Mouse (Mus musculus) lung, embryonic 14.5 days (tissue): ENCODE measurements at regions not wholly inside any gene's neighbourhood (a gene's known extent, or its start where the extent isn't known, plus 50 kb on each side); places are given as distances from the start of the nearest gene placed in this dataset.

Source experiments
- ATAC-seq: fragments of 200-750 bp; cut with Nextera tagmentation; 2 replicates; pipeline ENCODE4 v1.8.0; 2017; ENCODE audit warnings: mild to moderate bottlenecking, moderate TSS enrichment, moderate library complexity; ENCODE audit not compliant: insufficient read depth
- DNase-seq: peaks from one replicate; pipeline ENCODE4 v3.0.0-alpha.2; 2015
- H3K27ac ChIP-seq: fragments of 300-500 bp; sonication (generic); 2 replicates; pipeline ENCODE4 v1.5.1; 2014; ENCODE audit warnings: low read depth, mild to moderate bottlenecking, moderate library complexity
- H3K27me3 ChIP-seq: fragments of 300-500 bp; sonication (generic); 2 replicates; pipeline ENCODE4 v1.6.1; 2014; ENCODE audit warnings: low read length, control low read depth; ENCODE audit not compliant: insufficient read depth
- H3K36me3 ChIP-seq: fragments of 300-500 bp; sonication (generic); 2 replicates; pipeline ENCODE4 v1.6.1; 2014; ENCODE audit warnings: control low read depth; ENCODE audit not compliant: insufficient read depth
- H3K4me1 ChIP-seq: fragments of 300-500 bp; sonication (generic); 2 replicates; pipeline ENCODE4 v1.6.1; 2014; ENCODE audit warnings: antibody characterized with exemption, control low read depth; ENCODE audit not compliant: insufficient read depth
- H3K4me2 ChIP-seq: fragments of 300-500 bp; sonication (generic); 2 replicates; pipeline ENCODE4 v1.6.1; 2014; ENCODE audit warnings: mild to moderate bottlenecking
- H3K4me3 ChIP-seq: fragments of 300-500 bp; sonication (generic); 2 replicates; pipeline ENCODE4 v1.5.1; 2014; ENCODE audit warnings: low read depth, low read length
- H3K9ac ChIP-seq: fragments of 300-500 bp; sonication (generic); 2 replicates; pipeline ENCODE4 v1.6.1; 2014
- H3K9me3 ChIP-seq: fragments of 300-500 bp; sonication (generic); 2 replicates; pipeline ENCODE4 v1.6.1; 2016; ENCODE audit warnings: low read depth, low read length, control low read depth
- CTCF ChIP-seq: IDR thresholded peaks from 2 replicates; pipeline ENCODE4 v1.5.1; 2016; ENCODE audit warnings: antibody characterized with exemption, low read depth
- WGBS: fragments of 180-500 bp; shearing (Covaris S2); extraction: QIAGEN DNeasy Blood & Tissue Kit; methylation state at CpG from one replicate; pipeline ENCODE4 v1.1.7; 2014; 5-methylcytosine and 5-hydroxymethylcytosine counted together

- no peak for TF ChIP-seq CTCF
- DNase-seq (no peak), ATAC-seq (no peak)
- Histone ChIP-seq H3K27ac (no peak overlapping the region), H3K27me3 (no peaks in the 10 kb centered on the region), H3K4me1 (no peaks in the 10 kb centered on the region), H3K36me3 (no peaks in the 10 kb centered on the region), H3K4me2 (no peak overlapping the region), H3K9ac (no peak overlapping the region), H3K9me3 (no peaks in the 10 kb centered on the region), H3K4me3 (no peak overlapping the region)
- 57% methylated on average over 6 of the region's 6 CpGs for WGBS
Measured at GRCm38 (mm10) chr8:88914190-88914589, 129.8 kb downstream of the Sall1 start.

- peak; percentile 37; the same call in 1 of the 2 replicates for TF ChIP-seq CTCF
- Histone ChIP-seq H3K27me3 (no peaks in the 10 kb centered on the region), H3K9me3 (no peaks in the 10 kb centered on the region), H3K36me3 (no peaks in the 10 kb centered on the region), H3K4me3 (no peak overlapping the region), H3K9ac (no peak overlapping the region), H3K4me1 (no peaks in the 10 kb centered on the region), H3K27ac (no peak overlapping the region), H3K4me2 (no peak overlapping the region)
- 80% methylated on average over 6 of the region's 6 CpGs for WGBS
- DNase-seq (no peak), ATAC-seq (no peak)
Measured at GRCm38 (mm10) chr8:88906244-88906643, 137.7 kb downstream of the Sall1 start.

- no peak overlapping the region for H3K4me3 ChIP-seq
- ATAC-seq (peak; percentile 38; the same call in 1 of the 2 replicates), DNase-seq (peak; percentile 41)
- H3K36me3 ChIP-seq, result no peaks in the 10 kb centered on the region
- TF ChIP-seq CTCF, result no peak
- no peaks in the 10 kb centered on the region for H3K4me1 ChIP-seq
- no peak overlapping the region for H3K9ac ChIP-seq
- H3K27ac ChIP-seq, result no peak overlapping the region
- 0 out of 2 replicates have a peak overlapping the region, but pooled peaks have one; percentile 7 for H3K4me2 ChIP-seq
- 30% methylated on average over 12 of the region's 12 CpGs for WGBS
- H3K27me3 ChIP-seq, result no peaks in the 10 kb centered on the region
- no peaks in the 10 kb centered on the region for H3K9me3 ChIP-seq
Measured at GRCm38 (mm10) chr8:88903094-88903493, 140.9 kb downstream of the Sall1 start.

- Histone ChIP-seq H3K4me3 (no peak overlapping the region), H3K4me2 (no peak overlapping the region), H3K27me3 (no peaks in the 10 kb centered on the region), H3K27ac (no peak overlapping the region), H3K36me3 (no peaks in the 10 kb centered on the region), H3K4me1 (no peaks in the 10 kb centered on the region), H3K9ac (no peak overlapping the region), H3K9me3 (no peaks in the 10 kb centered on the region)
- no peak for DNase-seq
- 78% methylated on average over 15 of the region's 15 CpGs for WGBS
- ATAC-seq, result no peak
- no peak for TF ChIP-seq CTCF
Measured at GRCm38 (mm10) chr8:88883751-88884390, 160.1 kb downstream of the Sall1 start.

- Histone ChIP-seq H3K9ac (no peak overlapping the region), H3K27me3 (no peaks in the 10 kb centered on the region), H3K36me3 (no peaks in the 10 kb centered on the region), H3K9me3 (no peaks in the 10 kb centered on the region), H3K4me3 (no peak overlapping the region), H3K4me2 (no peak overlapping the region), H3K27ac (no peak overlapping the region), H3K4me1 (no peaks in the 10 kb centered on the region)
- ATAC-seq, result peak; percentile 81
- TF ChIP-seq CTCF, result no peak
- DNase-seq, result peak; percentile 76
- 39% methylated on average over 7 of the region's 7 CpGs for WGBS
Measured at GRCm38 (mm10) chr8:88879857-88880256, 164.1 kb downstream of the Sall1 start.

- TF ChIP-seq CTCF, result no peak
- no peak overlapping the region for H3K9ac ChIP-seq
- ATAC-seq (no peak), DNase-seq (peak; percentile 13)
- WGBS, result 53% methylated on average over 10 of the region's 10 CpGs
- no peaks in the 10 kb centered on the region for H3K27me3 ChIP-seq
- no peaks in the 10 kb centered on the region for H3K9me3 ChIP-seq
- H3K4me1 ChIP-seq, result no peaks in the 10 kb centered on the region
- H3K27ac ChIP-seq, result no peak overlapping the region
- H3K4me2 ChIP-seq, result no peak overlapping the region
- no peaks in the 10 kb centered on the region for H3K36me3 ChIP-seq
- no peak overlapping the region for H3K4me3 ChIP-seq
Measured at GRCm38 (mm10) chr8:88877921-88878320, 166.0 kb downstream of the Sall1 start.

GRCm38 (mm10) chr8:88862846-88863455 is 166.1 kb downstream of the Cyld start:
- Histone ChIP-seq H3K9me3 (no peaks in the 10 kb centered on the region), H3K36me3 (no peaks in the 10 kb centered on the region), H3K27me3 (no peaks in the 10 kb centered on the region), H3K9ac (no peak overlapping the region), H3K27ac (no peak overlapping the region), H3K4me2 (no peak overlapping the region), H3K4me1 (no peaks in the 10 kb centered on the region), H3K4me3 (no peak overlapping the region)
- no peak for TF ChIP-seq CTCF
- no peak for DNase-seq
- ATAC-seq, result no peak
- 81% methylated on average over 10 of the region's 10 CpGs for WGBS
